Mouse (Mus musculus) gastrocnemius, postnatal 10 days (tissue): ENCODE data around the gene Nif3l1. TPM values are rescaled to one million over a fixed set of nuclear protein-coding genes. Genes with fewer than 3 reads are reported as not detected.

Source experiments
- DNase-seq: peaks from one replicate; pipeline ENCODE4 v3.0.0; 2021; ENCODE audit warnings: mixed read lengths
- long read RNA-seq, 2 experiments: library from polyadenylated mRNA; stranded (forward); transcript quantifications; one replicate each; pipeline ENCODE4 v2.0.0; 2021
- total RNA-seq, 2 experiments: library from RNA; stranded (reverse); gene quantifications; 2 replicates each; pipeline ENCODE4 v1.2.3; 2021

Gene Nif3l1
- 10 to 100 TPM; 10.5 to 11.4 TPM for total RNA-seq
- long read RNA-seq, experiment 1, transcript Nif3l1-201 (7 exons, 3,769 nt): major isoform, 7 of 12 reads
- long read RNA-seq, experiment 1, partial matches to known transcripts: 1 of 12 reads
- long read RNA-seq, experiment 1, other reads (novel, unspliced or antisense): 2 of 12 reads
- long read RNA-seq, experiment 2, transcript Nif3l1-201 (7 exons, 3,769 nt): major isoform, 9 of 12 reads
- long read RNA-seq, experiment 2, partial matches to known transcripts: 0 of 12 reads
- long read RNA-seq, experiment 2, other reads (novel, unspliced or antisense): 1 of 12 reads

GRCm38 (mm10) chr1:58445143-58445722 is at the start of gene Nif3l1, which contains the start of gene Ppil3:
Gene Nif3l1, plus strand, starts transcription at chr1:58445151.
Gene Ppil3, minus strand, starts transcription at chr1:58445486.
- DNase-seq: peak; percentile 72

- DNase-seq: no peak
These were observed 49.6 kb upstream of the Nif3l1 start for GRCm38 (mm10) chr1:58395341-58395740.

GRCm38 (mm10) chr1:58396179-58396578 is 48.8 kb upstream of the Nif3l1 start:
- no peak for DNase-seq

GRCm38 (mm10) chr1:58397731-58398130 is 47.2 kb upstream of the Nif3l1 start:
- no peak for DNase-seq

- no peak for DNase-seq
These were observed 43.6 kb upstream of the Nif3l1 start for GRCm38 (mm10) chr1:58401396-58401795.

- DNase-seq: no peak
These were observed 41.2 kb upstream of the Nif3l1 start for GRCm38 (mm10) chr1:58403745-58404144.

- DNase-seq: no peak
These were observed 37.6 kb upstream of the Nif3l1 start for GRCm38 (mm10) chr1:58407321-58407720.

- DNase-seq: no peak
These were observed 36.8 kb upstream of the Nif3l1 start for GRCm38 (mm10) chr1:58408141-58408540.

GRCm38 (mm10) chr1:58409553-58410197 is 35.3 kb upstream of the Nif3l1 start:
- no peak for DNase-seq

- DNase-seq: no peak
These were observed 34.8 kb upstream of the Nif3l1 start for GRCm38 (mm10) chr1:58410198-58410588.

- no peak for DNase-seq
These were observed 34.2 kb upstream of the Nif3l1 start for GRCm38 (mm10) chr1:58410776-58411175.

- no peak for DNase-seq
These were observed 29.5 kb upstream of the Nif3l1 start for GRCm38 (mm10) chr1:58415442-58415841.

- no peak for DNase-seq
These were observed 28.9 kb upstream of the Nif3l1 start for GRCm38 (mm10) chr1:58416048-58416447.

GRCm38 (mm10) chr1:58420032-58420431 is 24.9 kb upstream of the Nif3l1 start:
- no peak for DNase-seq

GRCm38 (mm10) chr1:58420961-58421360 is 24.0 kb upstream of the Nif3l1 start:
- no peak for DNase-seq

- DNase-seq: no peak
These were observed 22.1 kb upstream of the Nif3l1 start for GRCm38 (mm10) chr1:58422879-58423278.

- DNase-seq: peak; percentile 99
These were observed 21.3 kb upstream of the Nif3l1 start, which contains the start of gene Clk1 for GRCm38 (mm10) chr1:58423371-58424248. Gene Clk1, minus strand, starts transcription at chr1:58424066.

GRCm38 (mm10) chr1:58424551-58424950 is 20.4 kb upstream of the Nif3l1 start:
- no peak for DNase-seq

- no peak for DNase-seq
These were observed 260 bp upstream of the Nif3l1 start for GRCm38 (mm10) chr1:58444691-58445090.

GRCm38 (mm10) chr1:58445861-58446260 is 910 bp downstream of the Nif3l1 start:
- DNase-seq: no peak

GRCm38 (mm10) chr1:58447766-58448165 is 2.8 kb downstream of the Nif3l1 start:
- DNase-seq: no peak

GRCm38 (mm10) chr1:58448396-58448795 is 3.4 kb downstream of the Nif3l1 start:
- DNase-seq: no peak
